In the genomic region with DNA sequence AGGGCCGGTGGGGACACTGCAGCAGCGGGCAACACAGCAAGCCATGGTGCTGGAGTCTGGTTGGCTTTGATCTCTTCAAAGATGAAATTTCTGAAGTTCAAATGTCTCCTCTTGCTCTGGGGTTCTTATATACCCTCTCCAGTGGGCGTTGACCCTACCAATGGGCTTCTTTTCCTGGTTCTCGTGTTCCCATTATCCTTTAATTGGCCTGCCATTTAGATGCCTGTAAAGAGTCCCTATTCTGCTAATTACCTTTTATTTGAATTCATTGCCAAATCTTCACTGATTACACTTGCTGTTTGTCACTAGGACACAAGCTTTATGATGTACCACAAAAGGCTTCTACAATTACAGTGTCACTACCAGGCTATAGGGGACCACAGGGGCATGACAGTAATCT, we compare ENCODE assay signal across 35 mouse cellular contexts. TPM values are rescaled to one million over a fixed set of nuclear protein-coding genes. Genes with fewer than 3 reads are reported as not detected.
"Had no signal": no experiment of that assay in that cellular context is flagged by ENCODE, and none has a peak within 500 bp of the region (broad histone marks: within the 10 kb centered on the region; RNA-seq: fewer than 3 reads in every experiment).

A gene (minus strand): TSS at position 101 of the 400 bp plus-strand sequence.

- ATAC-seq: forebrain, embryonic 13.5 days; forebrain, embryonic 16.5 days; forebrain, postnatal 0 days had no signal

- H3K4me3 ChIP-seq: embryonic facial prominence, embryonic 12.5 days; embryonic facial prominence, embryonic 13.5 days; erythroblast, embryonic 14.5 days; forebrain, embryonic 10.5 days; forebrain, embryonic 12.5 days; forebrain, embryonic 13.5 days; gastrocnemius, adult 2 months; heart, adult 2 months; heart, embryonic 10.5 days; heart, embryonic 12.5 days had no signal

- H3K4me1 ChIP-seq: embryonic facial prominence, embryonic 12.5 days; embryonic facial prominence, embryonic 13.5 days; forebrain, embryonic 12.5 days; heart, embryonic 10.5 days; heart, embryonic 12.5 days had no signal

- H3K9me3 ChIP-seq: embryonic facial prominence, embryonic 12.5 days; embryonic facial prominence, embryonic 13.5 days; forebrain, embryonic 10.5 days; forebrain, embryonic 12.5 days; forebrain, embryonic 13.5 days; heart, embryonic 10.5 days; heart, embryonic 12.5 days had no signal

- H3K4me2 ChIP-seq: embryonic facial prominence, embryonic 12.5 days; embryonic facial prominence, embryonic 13.5 days; forebrain, embryonic 12.5 days; forebrain, embryonic 13.5 days; heart, embryonic 11.5 days; heart, embryonic 12.5 days had no signal

- DNase-seq: cerebellum, adult 9-10 months; cerebellum, adult 9-11 months; cerebellum, postnatal 10 days; cerebellum, postnatal 14 days; cerebellum, postnatal 25 days; cerebellum, postnatal 36 days; embryo, embryonic 11 days; forebrain, postnatal 0 days; gastrocnemius, adult 2 months; gastrocnemius, postnatal 10 days; gastrocnemius, postnatal 14 days; gastrocnemius, postnatal 25 days; gastrocnemius, postnatal 36 days; heart, adult 11 months; heart, adult 18-20 months; heart, adult 2 months had no signal

- H3K9ac ChIP-seq: embryonic facial prominence, embryonic 12.5 days; embryonic facial prominence, embryonic 13.5 days; forebrain, embryonic 12.5 days; forebrain, embryonic 13.5 days; forebrain, postnatal 0 days; heart, embryonic 12.5 days had no signal

- H3K36me3 ChIP-seq: embryonic facial prominence, embryonic 12.5 days; embryonic facial prominence, embryonic 13.5 days; forebrain, embryonic 10.5 days; forebrain, embryonic 12.5 days; heart, embryonic 10.5 days; heart, embryonic 12.5 days had no signal

- H3K27ac ChIP-seq: embryonic facial prominence, embryonic 12.5 days; embryonic facial prominence, embryonic 13.5 days; forebrain, embryonic 10.5 days; forebrain, embryonic 12.5 days; forebrain, embryonic 13.5 days; gastrocnemius, adult 2 months; heart, adult 2 months; heart, embryonic 10.5 days had no signal

- H3K27me3 ChIP-seq: embryonic facial prominence, embryonic 12.5 days; embryonic facial prominence, embryonic 13.5 days; heart, embryonic 12.5 days had no signal

RNA-seq across cellular contexts. Expression of the gene that starts here (rescaled TPM):
- total RNA-seq: common myeloid progenitor, adult 5-6 weeks; forebrain, postnatal 0 days; gastrocnemius, adult 2 months; gastrocnemius, adult 8-10 months; gastrocnemius, postnatal 10 days; gastrocnemius, postnatal 14 days; gastrocnemius, postnatal 25 days; gastrocnemius, postnatal 36 days; gastrocnemius, postnatal 4 days; granulocyte monocyte progenitor cell, adult 5-6 weeks; heart, adult 18-20 months; heart, adult 2 months; heart, adult 8-10 months had no signal
- polyA plus RNA-seq: cortical plate, adult 2 months; embryonic facial prominence, embryonic 11.5 days; embryonic facial prominence, embryonic 12.5 days; embryonic facial prominence, embryonic 13.5 days; erythroblast, embryonic 14.5 days; forebrain, embryonic 10.5 days; forebrain, embryonic 11.5 days; forebrain, embryonic 12.5 days; forebrain, embryonic 13.5 days; forebrain, embryonic 16.5 days; forebrain, postnatal 0 days; frontal cortex, adult 2 months; heart, adult 2 months; heart, embryonic 10.5 days; heart, embryonic 11.5 days; heart, embryonic 12.5 days had no signal
